Mouse (Mus musculus): ENCODE results near the gene Plekhm1. TPM values are rescaled to one million over a fixed set of nuclear protein-coding genes. Genes with fewer than 3 reads are reported as not detected.
"Not testable (repeated sequence)": the region's sequence is repeated elsewhere in the genome, so short reads cannot be mapped to it uniquely, and the experiment has no call there.

Plekhm1 gene
- polyA plus RNA-seq, 1 experiment from 2014 or later = 9.2 TPM

- Histone ChIP-seq H3K4me2 (replicated peaks) (peak overlapping the region; percentile 51), H3K27ac (no peak overlapping the region), H3K27me3 (ENCODE audit: control insufficient read depth, insufficient read depth, low read length) (peaks cover 21% of the 10 kb centered on the region), H3K9ac (peak overlapping the region; percentile 37), H3K4me1 (replicated peaks; ENCODE audit: control insufficient read depth, insufficient read depth, low read length) (no peaks in the 10 kb centered on the region), H3K36me3 (replicated peaks; ENCODE audit: control insufficient read depth, insufficient read depth) (no peaks in the 10 kb centered on the region), H3K9me3 (ENCODE audit: control insufficient read depth, low read length) (no peaks in the 10 kb centered on the region), H3K4me3 (replicated peaks; ENCODE audit: low read length) (peak overlapping the region; percentile 24)
- no peak for DNase-seq (ENCODE audit: low spot score)
- 24% methylated on average over 34 of the region's 34 CpGs for WGBS
- peak; percentile 22; the same call in 1 of the 2 replicates for ATAC-seq (ENCODE audit: low FRiP score)
Measured at GRCm38 (mm10) chr11:103332890-103333651, 79.4 kb downstream of the Plekhm1 start.

GRCm38 (mm10) chr11:103332186-103332889 is 80.1 kb downstream of the Plekhm1 start:
- H3K9ac ChIP-seq = peak overlapping the region; percentile 37
- ATAC-seq (ENCODE audit: low FRiP score) (peak; percentile 76; the same call in 1 of the 2 replicates), DNase-seq (ENCODE audit: low spot score) (peak; percentile 86)
- H3K4me1 ChIP-seq (replicated peaks; ENCODE audit: control insufficient read depth, insufficient read depth, low read length) = no peaks in the 10 kb centered on the region
- H3K4me3 ChIP-seq (replicated peaks; ENCODE audit: low read length) = peak overlapping the region; percentile 24
- no peaks in the 10 kb centered on the region for H3K9me3 ChIP-seq (ENCODE audit: control insufficient read depth, low read length)
- H3K27ac ChIP-seq = no peak overlapping the region
- H3K27me3 ChIP-seq (ENCODE audit: control insufficient read depth, insufficient read depth, low read length) = peaks cover 21% of the 10 kb centered on the region
- WGBS = 26% methylated on average over 18 of the region's 18 CpGs
- H3K36me3 ChIP-seq (replicated peaks; ENCODE audit: control insufficient read depth, insufficient read depth) = no peaks in the 10 kb centered on the region
- H3K4me2 ChIP-seq (replicated peaks) = peak overlapping the region; percentile 51

GRCm38 (mm10) chr11:103331502-103332185 is 80.8 kb downstream of the Plekhm1 start:
- H3K36me3 ChIP-seq (replicated peaks; ENCODE audit: control insufficient read depth, insufficient read depth) = no peaks in the 10 kb centered on the region
- H3K9ac ChIP-seq = no peak overlapping the region
- H3K4me2 ChIP-seq (replicated peaks) = no peak overlapping the region
- H3K4me3 ChIP-seq (replicated peaks; ENCODE audit: low read length) = no peak overlapping the region
- H3K9me3 ChIP-seq (ENCODE audit: control insufficient read depth, low read length) = no peaks in the 10 kb centered on the region
- ATAC-seq (ENCODE audit: low FRiP score) = no peak
- DNase-seq (ENCODE audit: low spot score) = no peak
- H3K27me3 ChIP-seq (ENCODE audit: control insufficient read depth, insufficient read depth, low read length) = peaks cover 21% of the 10 kb centered on the region
- no peak overlapping the region for H3K27ac ChIP-seq
- 95% methylated on average over 10 of the region's 10 CpGs for WGBS
- H3K4me1 ChIP-seq (replicated peaks; ENCODE audit: control insufficient read depth, insufficient read depth, low read length) = no peaks in the 10 kb centered on the region

- WGBS = 66% methylated on average over 7 of the region's 7 CpGs
- H3K9me3 ChIP-seq (ENCODE audit: control insufficient read depth, low read length) = no peaks in the 10 kb centered on the region
- peaks cover 21% of the 10 kb centered on the region for H3K27me3 ChIP-seq (ENCODE audit: control insufficient read depth, insufficient read depth, low read length)
- no peaks in the 10 kb centered on the region for H3K4me1 ChIP-seq (replicated peaks; ENCODE audit: control insufficient read depth, insufficient read depth, low read length)
- H3K9ac ChIP-seq = no peak overlapping the region
- H3K36me3 ChIP-seq (replicated peaks; ENCODE audit: control insufficient read depth, insufficient read depth) = no peaks in the 10 kb centered on the region
- H3K27ac ChIP-seq = no peak overlapping the region
- H3K4me3 ChIP-seq (replicated peaks; ENCODE audit: low read length) = no peak overlapping the region
- DNase-seq (ENCODE audit: low spot score) = no peak
- ATAC-seq (ENCODE audit: low FRiP score) = no peak
- no peak overlapping the region for H3K4me2 ChIP-seq (replicated peaks)
Measured at GRCm38 (mm10) chr11:103330651-103331319, 81.7 kb downstream of the Plekhm1 start.

GRCm38 (mm10) chr11:103326950-103327349 is 85.5 kb downstream of the Plekhm1 start:
- no peaks in the 10 kb centered on the region for H3K9me3 ChIP-seq (ENCODE audit: control insufficient read depth, low read length)
- no peaks in the 10 kb centered on the region for H3K27me3 ChIP-seq (ENCODE audit: control insufficient read depth, insufficient read depth, low read length)
- H3K36me3 ChIP-seq (replicated peaks; ENCODE audit: control insufficient read depth, insufficient read depth) = no peaks in the 10 kb centered on the region
- ATAC-seq (ENCODE audit: low FRiP score) (no peak), DNase-seq (ENCODE audit: low spot score) (peak; percentile 92)
- H3K4me2 ChIP-seq (replicated peaks) = no peak overlapping the region
- H3K4me3 ChIP-seq (replicated peaks; ENCODE audit: low read length) = no peak overlapping the region
- WGBS = 12% methylated on average over 5 of the region's 5 CpGs
- H3K9ac ChIP-seq = no peak overlapping the region
- H3K27ac ChIP-seq = no peak overlapping the region
- no peaks in the 10 kb centered on the region for H3K4me1 ChIP-seq (replicated peaks; ENCODE audit: control insufficient read depth, insufficient read depth, low read length)

- Histone ChIP-seq H3K4me2 (replicated peaks) (no peak overlapping the region), H3K27me3 (ENCODE audit: control insufficient read depth, insufficient read depth, low read length) (no peaks in the 10 kb centered on the region), H3K36me3 (replicated peaks; ENCODE audit: control insufficient read depth, insufficient read depth) (no peaks in the 10 kb centered on the region), H3K27ac (no peak overlapping the region), H3K9me3 (ENCODE audit: control insufficient read depth, low read length) (no peaks in the 10 kb centered on the region), H3K9ac (no peak overlapping the region), H3K4me3 (replicated peaks; ENCODE audit: low read length) (no peak overlapping the region), H3K4me1 (replicated peaks; ENCODE audit: control insufficient read depth, insufficient read depth, low read length) (no peaks in the 10 kb centered on the region)
- WGBS = 13% methylated on average over 8 of the region's 8 CpGs
- DNase-seq (ENCODE audit: low spot score) (peak; percentile 82), ATAC-seq (ENCODE audit: low FRiP score) (peak; percentile 51; the same call in 1 of the 2 replicates)
Measured at GRCm38 (mm10) chr11:103325172-103325571, 87.3 kb downstream of the Plekhm1 start.

GRCm38 (mm10) chr11:103324723-103325122 is 87.8 kb downstream of the Plekhm1 start:
- 54% methylated on average over 13 of the region's 13 CpGs for WGBS
- H3K4me2 ChIP-seq (replicated peaks) = no peak overlapping the region
- H3K4me1 ChIP-seq (replicated peaks; ENCODE audit: control insufficient read depth, insufficient read depth, low read length) = no peaks in the 10 kb centered on the region
- no peaks in the 10 kb centered on the region for H3K36me3 ChIP-seq (replicated peaks; ENCODE audit: control insufficient read depth, insufficient read depth)
- H3K9me3 ChIP-seq (ENCODE audit: control insufficient read depth, low read length) = no peaks in the 10 kb centered on the region
- no peak overlapping the region for H3K4me3 ChIP-seq (replicated peaks; ENCODE audit: low read length)
- no peak overlapping the region for H3K27ac ChIP-seq
- no peaks in the 10 kb centered on the region for H3K27me3 ChIP-seq (ENCODE audit: control insufficient read depth, insufficient read depth, low read length)
- DNase-seq (ENCODE audit: low spot score) (no peak), ATAC-seq (ENCODE audit: low FRiP score) (0 out of 2 replicates have a peak, but pooled peaks have one; percentile 11)
- no peak overlapping the region for H3K9ac ChIP-seq

- not testable (repeated sequence) for H3K27me3 ChIP-seq (ENCODE audit: control insufficient read depth, insufficient read depth, low read length); H3K4me3 ChIP-seq (replicated peaks; ENCODE audit: low read length); H3K36me3 ChIP-seq (replicated peaks; ENCODE audit: control insufficient read depth, insufficient read depth); H3K4me2 ChIP-seq (replicated peaks); ATAC-seq (ENCODE audit: low FRiP score); H3K9me3 ChIP-seq (ENCODE audit: control insufficient read depth, low read length); H3K27ac ChIP-seq; DNase-seq (ENCODE audit: low spot score); H3K4me1 ChIP-seq (replicated peaks; ENCODE audit: control insufficient read depth, insufficient read depth, low read length); H3K9ac ChIP-seq
- WGBS = 40% methylated on average over 4 of the region's 4 CpGs
Measured at GRCm38 (mm10) chr11:103322832-103323231, 89.7 kb downstream of the Plekhm1 start.

- no peaks in the 10 kb centered on the region for H3K36me3 ChIP-seq (replicated peaks; ENCODE audit: control insufficient read depth, insufficient read depth)
- no peaks in the 10 kb centered on the region for H3K27me3 ChIP-seq (ENCODE audit: control insufficient read depth, insufficient read depth, low read length)
- H3K9me3 ChIP-seq (ENCODE audit: control insufficient read depth, low read length) = no peaks in the 10 kb centered on the region
- no peak overlapping the region for H3K4me3 ChIP-seq (replicated peaks; ENCODE audit: low read length)
- H3K27ac ChIP-seq = no peak overlapping the region
- no peak overlapping the region for H3K9ac ChIP-seq
- DNase-seq (ENCODE audit: low spot score) (no peak), ATAC-seq (ENCODE audit: low FRiP score) (no peak)
- WGBS = 65% methylated on average over 4 of the region's 4 CpGs
- H3K4me1 ChIP-seq (replicated peaks; ENCODE audit: control insufficient read depth, insufficient read depth, low read length) = no peaks in the 10 kb centered on the region
- H3K4me2 ChIP-seq (replicated peaks) = no peak overlapping the region
Measured at GRCm38 (mm10) chr11:103320646-103321045, 91.8 kb downstream of the Plekhm1 start.

All from hindbrain, embryonic 14.5 days (tissue).